Mouse (Mus musculus) forebrain, postnatal 0 days (tissue): Measurements from ENCODE around the gene Aldh1a3. TPM values are rescaled to one million over a fixed set of nuclear protein-coding genes. Genes with fewer than 3 reads are reported as not detected.

Experiments used
- ATAC-seq: fragments of 200-750 bp; cut with Nextera tagmentation; 2 replicates; pipeline ENCODE4 v1.8.0; 2017; ENCODE audit warnings: mild to moderate bottlenecking, moderate library complexity
- DNase-seq: peaks from one replicate; pipeline ENCODE4 v3.0.0-alpha.2; 2015
- H3K27ac ChIP-seq: fragments of 300-500 bp; sonication (generic); 2 replicates; pipeline ENCODE4 v1.5.1; 2014; ENCODE audit warnings: low read depth, mild to moderate bottlenecking, antibody characterized with exemption, low read length, moderate library complexity, mixed read lengths
- H3K27me3 ChIP-seq: fragments of 300-500 bp; sonication (generic); 2 replicates; pipeline ENCODE4 v1.6.1; 2014; ENCODE audit warnings: mild to moderate bottlenecking, low read length, mixed read lengths; ENCODE audit not compliant: insufficient read depth
- H3K36me3 ChIP-seq: fragments of 300-500 bp; sonication (generic); 2 replicates; pipeline ENCODE4 v1.6.1; 2014; ENCODE audit warnings: mild to moderate bottlenecking, moderate library complexity; ENCODE audit not compliant: insufficient read depth
- H3K4me1 ChIP-seq: fragments of 300-500 bp; sonication (generic); 2 replicates; pipeline ENCODE4 v1.6.1; 2014; ENCODE audit warnings: antibody characterized with exemption; ENCODE audit not compliant: insufficient read depth
- H3K4me2 ChIP-seq: fragments of 300-500 bp; sonication (generic); 2 replicates; pipeline ENCODE4 v1.6.1; 2014; ENCODE audit warnings: low read depth, mild to moderate bottlenecking, moderate library complexity
- H3K4me3 ChIP-seq: fragments of 300-500 bp; sonication (generic); 2 replicates; pipeline ENCODE4 v1.5.1; 2014; ENCODE audit warnings: low read depth, low read length, mixed read lengths
- H3K9ac ChIP-seq: fragments of 300-500 bp; sonication (generic); 2 replicates; pipeline ENCODE4 v1.6.1; 2014; ENCODE audit warnings: mild to moderate bottlenecking
- H3K9me3 ChIP-seq: fragments of 300-500 bp; sonication (generic); 2 replicates; pipeline ENCODE4 v1.6.1; 2016; ENCODE audit warnings: low read length
- CTCF ChIP-seq: sonication (generic); IDR thresholded peaks from 2 replicates; pipeline ENCODE4 v1.5.1; 2016; ENCODE audit warnings: antibody characterized with exemption, control low read depth, low read depth
- WGBS: fragments of 180-500 bp; shearing (Covaris S2); extraction: QIAGEN DNeasy Blood & Tissue Kit; methylation state at CpG from one replicate; pipeline ENCODE4 v1.1.7; 2014; 5-methylcytosine and 5-hydroxymethylcytosine counted together
- polyA plus RNA-seq: library from polyadenylated mRNA; unstranded; fragments of >200 nt; fragmentation: Nextera tagmentation; extraction: Ambion mirVana; gene quantifications from 2 replicates; pipeline ENCODE4 v1.2.1, GENCODE M21; 2015
- total RNA-seq: library from RNA; depleted of rRNA; stranded (reverse); fragments of >200 nt; gene quantifications from 2 replicates; pipeline ENCODE4 v1.2.3, GENCODE M21; 2014

The Aldh1a3 gene
- total and polyA plus RNA-seq, 2 experiments from 2014 or later: 2.8 to 3.2 TPM

DNA sequence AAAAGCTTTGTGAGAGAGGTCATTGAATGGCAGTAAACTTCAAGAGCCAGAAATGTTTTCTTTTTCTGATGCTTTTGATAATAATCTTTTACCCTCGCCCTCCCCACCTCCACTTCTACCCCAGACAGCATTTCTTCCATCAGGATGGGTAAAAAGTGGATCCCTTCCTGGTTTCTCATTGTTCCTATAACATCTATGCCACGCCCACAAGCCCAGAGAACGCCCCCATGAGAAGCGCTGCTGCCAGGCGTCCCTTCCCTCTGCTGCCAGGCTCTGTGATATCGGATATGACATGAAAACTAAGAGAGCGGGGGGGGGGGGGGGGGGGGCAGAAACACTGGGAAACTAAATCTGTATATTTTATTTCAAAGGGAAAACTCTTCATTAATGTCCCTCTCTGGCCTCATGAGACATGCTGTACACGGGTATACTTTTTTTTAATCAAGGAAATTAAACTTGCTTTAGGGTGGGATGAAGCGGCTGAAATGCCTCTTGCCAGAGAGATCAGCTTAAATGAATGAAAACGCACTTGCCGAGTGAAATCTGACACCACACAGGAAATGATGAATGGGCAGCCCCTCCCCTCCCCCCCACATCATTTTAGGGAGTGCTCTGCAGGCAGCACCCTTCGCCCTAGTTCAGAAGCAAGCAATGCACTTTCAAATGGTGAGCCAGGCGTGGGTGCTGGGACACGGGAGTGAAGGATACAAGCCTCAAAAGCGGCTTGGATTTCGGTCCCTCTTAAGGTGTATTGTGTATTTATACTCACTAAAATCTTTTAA lies 22.8 kb upstream of the Aldh1a3 start:
- Histone ChIP-seq H3K9me3 (no peaks in the 10 kb centered on the region), H3K36me3 (no peaks in the 10 kb centered on the region), H3K4me3 (peak overlapping the region; percentile 27), H3K27ac (no peak overlapping the region), H3K27me3 (no peaks in the 10 kb centered on the region; the same call in 1 of the 2 replicates), H3K9ac (peak overlapping the region; percentile 14), H3K4me1 (0 out of 2 replicates have a peak, but pooled peaks cover 8% of the 10 kb centered on the region), H3K4me2 (peak overlapping the region; percentile 53)
- ATAC-seq (peak; percentile 69; the same call in 1 of the 2 replicates), DNase-seq (peak; percentile 53)
- WGBS: 5% methylated on average over 15 of the region's 16 CpGs
- TF ChIP-seq CTCF: no peak

DNA sequence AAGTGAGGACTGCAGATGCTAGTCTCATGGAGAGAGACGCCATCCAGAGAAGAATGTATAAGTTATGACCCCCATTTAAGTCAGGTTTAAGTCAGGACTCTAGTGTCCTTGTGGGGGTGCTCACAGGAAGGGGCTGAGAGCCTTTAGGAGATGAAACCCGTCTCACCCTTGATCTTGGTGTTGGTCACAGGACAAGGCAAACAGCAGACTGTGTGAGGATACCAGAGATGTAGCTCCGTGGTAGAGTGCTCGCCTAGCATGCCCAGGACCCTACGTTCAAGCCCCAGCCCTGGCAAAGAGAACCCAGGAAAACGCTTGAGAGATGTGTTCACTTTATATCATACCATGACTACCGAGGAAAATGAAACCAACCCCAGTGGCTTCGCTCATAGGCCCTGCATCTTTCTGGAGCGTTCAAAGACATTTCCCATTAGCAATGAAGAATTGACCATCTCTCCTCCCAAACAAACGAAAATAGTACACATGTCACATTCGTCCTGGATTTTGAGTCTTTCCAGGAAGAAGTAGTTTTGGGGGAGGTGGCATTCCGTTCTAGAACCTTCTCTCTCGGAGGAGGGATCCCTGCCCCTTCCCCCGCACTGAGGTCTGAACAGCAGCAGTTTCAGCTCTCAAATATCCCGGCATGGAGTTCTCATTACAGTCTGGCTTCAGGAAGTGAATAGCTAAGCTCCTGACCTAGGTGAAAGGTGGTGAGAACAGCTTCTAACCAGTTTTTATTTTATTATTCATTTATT lies 21.6 kb upstream of the Aldh1a3 start:
- Histone ChIP-seq H3K27me3 (no peaks in the 10 kb centered on the region; the same call in 1 of the 2 replicates), H3K36me3 (no peaks in the 10 kb centered on the region), H3K4me2 (no peak overlapping the region), H3K27ac (no peak overlapping the region), H3K4me3 (no peak overlapping the region), H3K9me3 (no peaks in the 10 kb centered on the region), H3K9ac (no peak overlapping the region), H3K4me1 (0 out of 2 replicates have a peak, but pooled peaks cover 8% of the 10 kb centered on the region)
- DNase-seq (no peak), ATAC-seq (no peak)
- TF ChIP-seq CTCF: no peak
- 77% methylated on average over 15 of the region's 15 CpGs for WGBS

DNA sequence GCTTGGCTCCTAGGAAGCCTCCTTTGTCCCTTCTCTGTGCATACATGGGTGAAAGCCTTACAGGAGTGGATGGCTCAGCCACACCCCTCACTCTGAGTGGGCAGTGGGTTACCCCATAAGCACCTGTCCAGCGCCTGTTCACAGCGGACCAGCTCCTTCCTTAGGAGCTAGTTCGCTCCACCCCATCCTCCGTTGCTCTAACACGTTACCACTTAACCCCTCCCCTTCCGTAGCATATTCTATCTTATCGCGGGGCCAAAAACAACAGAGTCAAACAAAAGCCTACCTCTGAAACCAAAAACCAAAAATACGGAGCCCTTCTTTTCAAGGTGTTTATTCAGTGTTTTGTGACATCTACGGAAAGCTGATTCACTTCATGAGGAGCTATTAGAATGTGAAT lies 21.0 kb upstream of the Aldh1a3 start:
- DNase-seq (no peak), ATAC-seq (no peak)
- no peaks in the 10 kb centered on the region for H3K9me3 ChIP-seq
- no peak for TF ChIP-seq CTCF
- no peak overlapping the region for H3K4me2 ChIP-seq
- H3K4me1 ChIP-seq: 0 out of 2 replicates have a peak, but pooled peaks cover 8% of the 10 kb centered on the region
- WGBS: 54% methylated on average over 10 of the region's 10 CpGs
- no peaks in the 10 kb centered on the region; the same call in 1 of the 2 replicates for H3K27me3 ChIP-seq
- H3K9ac ChIP-seq: no peak overlapping the region
- H3K27ac ChIP-seq: no peak overlapping the region
- H3K4me3 ChIP-seq: no peak overlapping the region
- no peaks in the 10 kb centered on the region for H3K36me3 ChIP-seq

DNA sequence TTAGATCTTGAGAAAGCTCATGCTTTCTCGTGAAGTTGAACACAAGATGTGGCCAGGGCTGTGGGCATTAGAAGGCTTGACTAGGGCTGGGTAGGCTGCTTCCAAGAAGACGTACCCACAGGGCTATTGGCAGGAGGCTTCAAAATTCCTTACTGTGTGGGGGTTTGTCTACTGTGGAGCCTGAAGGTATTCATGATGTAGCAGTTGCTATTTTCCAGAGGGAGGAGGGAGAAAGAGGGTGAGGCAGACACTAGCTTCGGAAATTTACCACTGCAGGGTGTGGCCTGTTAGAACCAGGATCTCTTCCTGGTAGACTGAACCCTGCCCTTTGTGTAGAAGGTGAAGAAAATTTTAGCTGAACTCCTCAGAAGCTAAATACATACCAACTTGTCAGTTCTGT lies 19.5 kb upstream of the Aldh1a3 start:
- H3K27ac ChIP-seq: no peak overlapping the region
- H3K36me3 ChIP-seq: no peaks in the 10 kb centered on the region
- no peaks in the 10 kb centered on the region for H3K9me3 ChIP-seq
- no peak overlapping the region for H3K4me3 ChIP-seq
- no peak for DNase-seq
- 87% methylated on average over 3 of the region's 3 CpGs for whole genome bisulfite sequencing
- no peak for ATAC-seq
- TF ChIP-seq CTCF: no peak
- no peak overlapping the region for H3K4me2 ChIP-seq
- no peaks in the 10 kb centered on the region; the same call in 1 of the 2 replicates for H3K27me3 ChIP-seq
- no peak overlapping the region for H3K9ac ChIP-seq
- H3K4me1 ChIP-seq: peaks cover 8% of the 10 kb centered on the region; the same call in 1 of the 2 replicates

DNA sequence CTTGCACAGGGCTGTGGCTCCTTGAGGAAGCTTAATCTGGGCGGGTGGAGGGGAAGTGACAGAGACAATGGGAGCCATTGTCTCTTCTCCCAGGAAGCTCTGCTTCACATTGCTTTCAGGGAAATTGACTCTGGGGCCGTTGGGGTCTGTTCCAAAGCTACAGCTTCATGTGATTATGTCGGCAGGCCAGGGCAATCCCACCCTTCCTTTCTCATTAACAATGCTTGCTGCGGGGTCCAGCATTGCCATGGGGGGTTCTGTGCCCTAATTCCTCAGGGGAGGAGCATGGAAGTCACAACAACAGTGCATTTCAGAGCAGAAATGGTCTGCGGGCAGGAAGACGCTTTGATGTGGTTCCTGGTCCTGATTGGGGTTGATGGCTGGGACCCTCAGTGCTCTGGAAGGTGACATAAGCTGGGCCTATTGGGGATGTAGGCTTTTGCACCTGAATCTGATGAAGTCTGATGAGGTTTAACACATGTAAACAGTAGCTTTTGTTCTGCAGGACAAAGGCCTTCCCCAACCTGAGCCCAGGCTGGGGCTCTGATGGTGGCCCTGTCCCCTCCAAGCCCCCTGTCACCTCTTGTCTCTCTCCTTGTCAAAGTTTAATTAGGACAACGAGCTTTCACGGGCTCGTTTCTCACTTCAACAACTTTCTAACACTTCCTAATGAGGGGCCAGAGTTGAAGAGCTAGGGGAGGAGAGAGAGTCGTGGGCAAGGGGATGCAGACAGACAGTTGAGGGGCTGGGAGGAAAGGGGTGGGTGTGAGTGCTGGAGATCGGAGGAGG lies 18.0 kb upstream of the Aldh1a3 start:
- Histone ChIP-seq H3K9me3 (no peaks in the 10 kb centered on the region), H3K36me3 (no peaks in the 10 kb centered on the region), H3K4me2 (no peak overlapping the region), H3K9ac (no peak overlapping the region), H3K27ac (no peak overlapping the region), H3K4me1 (peaks cover 5% of the 10 kb centered on the region; the same call in 1 of the 2 replicates), H3K27me3 (no peaks in the 10 kb centered on the region), H3K4me3 (no peak overlapping the region)
- WGBS: 15% methylated on average over 11 of the region's 11 CpGs
- ATAC-seq (no peak), DNase-seq (no peak)
- TF ChIP-seq CTCF: no peak

DNA sequence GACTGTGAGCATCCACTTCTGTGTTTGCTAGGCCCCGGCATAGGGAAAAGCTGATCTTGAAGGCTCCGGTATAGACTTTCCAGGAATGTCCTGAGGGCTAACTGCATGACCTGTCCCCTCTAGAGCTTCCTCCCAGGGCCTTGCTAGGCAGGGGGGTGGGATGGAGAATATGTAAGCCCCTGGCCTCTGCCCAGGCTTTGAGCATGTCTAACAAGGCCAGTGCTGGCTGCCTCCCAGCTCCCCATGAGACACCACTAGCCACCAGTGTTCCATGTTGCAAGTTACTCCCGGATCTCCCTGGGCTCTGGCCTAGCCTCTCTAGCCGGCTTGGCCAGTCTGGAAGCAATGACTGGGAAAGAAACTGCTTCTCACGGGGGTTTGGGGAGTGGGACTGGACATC lies 17.4 kb upstream of the Aldh1a3 start:
- ATAC-seq: no peak
- WGBS: 56% methylated on average over 5 of the region's 5 CpGs
- H3K36me3 ChIP-seq: no peaks in the 10 kb centered on the region
- no peaks in the 10 kb centered on the region for H3K9me3 ChIP-seq
- H3K27ac ChIP-seq: no peak overlapping the region
- no peak for TF ChIP-seq CTCF
- H3K27me3 ChIP-seq: no peaks in the 10 kb centered on the region
- DNase-seq: no peak
- H3K4me3 ChIP-seq: no peak overlapping the region
- H3K4me2 ChIP-seq: no peak overlapping the region
- peaks cover 1% of the 10 kb centered on the region; the same call in 1 of the 2 replicates for H3K4me1 ChIP-seq
- H3K9ac ChIP-seq: no peak overlapping the region
